Mouse (Mus musculus): Measurements from ENCODE around the gene Ece1.
"Not testable (repeated sequence)": the region's sequence is repeated elsewhere in the genome, so short reads cannot be mapped to it uniquely, and the experiment has no call there.

The Ece1 gene

GRCm38 (mm10) chr4:137946419-137946818 is 84.4 kb downstream of the Ece1 start:
- DNase-seq: no peak

GRCm38 (mm10) chr4:137952840-137953239 is 90.8 kb downstream of the Ece1 start:
- peak; percentile 79 for DNase-seq

GRCm38 (mm10) chr4:137954184-137954583 is 92.1 kb downstream of the Ece1 start:
- no peak for DNase-seq

GRCm38 (mm10) chr4:137954926-137955396 is 92.9 kb downstream of the Ece1 start:
- peak; percentile 16 for DNase-seq

- DNase-seq: no peak
Observed at GRCm38 (mm10) chr4:137956260-137956659, 94.2 kb downstream of the Ece1 start.

GRCm38 (mm10) chr4:137959889-137960665 is 98.0 kb downstream of the Ece1 start:
- no peak for DNase-seq

- DNase-seq: no peak
Observed at GRCm38 (mm10) chr4:137960757-137961156, 98.7 kb downstream of the Ece1 start.

GRCm38 (mm10) chr4:137962643-137963350 is 100.8 kb downstream of the Ece1 start:
- DNase-seq: no peak

- no peak for DNase-seq
Observed at GRCm38 (mm10) chr4:137963431-137963830, 101.4 kb downstream of the Ece1 start.

- DNase-seq: peak; percentile 85
Observed at GRCm38 (mm10) chr4:137963881-137964584, 102.0 kb downstream of the Ece1 start.

- DNase-seq: no peak
Observed at GRCm38 (mm10) chr4:137964585-137964930, 102.5 kb downstream of the Ece1 start.

GRCm38 (mm10) chr4:137968203-137968602 is 106.2 kb downstream of the Ece1 start:
- peak; percentile 78 for DNase-seq

- DNase-seq: not testable (repeated sequence)
Observed at GRCm38 (mm10) chr4:137970623-137971199, 108.7 kb downstream of the Ece1 start.

GRCm38 (mm10) chr4:137974856-137975432 is 112.9 kb downstream of the Ece1 start:
- DNase-seq: not testable (repeated sequence)

GRCm38 (mm10) chr4:137979066-137979644 is 117.1 kb downstream of the Ece1 start:
- DNase-seq: not testable (repeated sequence)

- DNase-seq: no peak
Observed at GRCm38 (mm10) chr4:137982869-137983268, 120.8 kb downstream of the Ece1 start.

GRCm38 (mm10) chr4:137984212-137984611 is 122.2 kb downstream of the Ece1 start:
- DNase-seq: peak; percentile 50

- no peak for DNase-seq
Observed at GRCm38 (mm10) chr4:137984746-137985145, 122.7 kb downstream of the Ece1 start.

GRCm38 (mm10) chr4:137989426-137989825 is 127.4 kb downstream of the Ece1 start:
- DNase-seq: no peak

- DNase-seq: no peak
Observed at GRCm38 (mm10) chr4:137990433-137990832, 128.4 kb downstream of the Ece1 start.

GRCm38 (mm10) chr4:137991240-137991639 is 129.2 kb downstream of the Ece1 start:
- no peak for DNase-seq

- DNase-seq: no peak
Observed at GRCm38 (mm10) chr4:137992890-137993289, 130.9 kb downstream of the Ece1 start, which contains the start of gene Eif4g3. TSS of gene Eif4g3 (plus strand) at chr4:137993022.

All from kidney, adult 18-20 months (tissue).